Mouse (Mus musculus) heart, embryonic 16.5 days (tissue): ENCODE data around the gene Lrrc8b. TPM values are rescaled to one million over a fixed set of nuclear protein-coding genes. Genes with fewer than 3 reads are reported as not detected.

ENCODE experiments used
- ATAC-seq: fragments of 200-750 bp; cut with Nextera tagmentation; replicated peaks from 2 replicates; pipeline ENCODE4 v1.8.0; 2017; ENCODE audit warnings: moderate number of reproducible peaks; ENCODE audit not compliant: insufficient read depth, low FRiP score; ENCODE audit errors: extremely low read depth
- H3K27ac ChIP-seq: fragments of 300-500 bp; sonication (generic); 2 replicates; pipeline ENCODE4 v1.5.1; 2014; ENCODE audit warnings: mild to moderate bottlenecking, low read length, control low read depth, moderate library complexity
- H3K27me3 ChIP-seq: fragments of 300-500 bp; sonication (generic); 2 replicates; pipeline ENCODE4 v1.6.1; 2014; ENCODE audit warnings: low read length, mixed read lengths; ENCODE audit not compliant: control insufficient read depth, insufficient read depth
- H3K36me3 ChIP-seq: fragments of 300-500 bp; sonication (generic); 2 replicates; pipeline ENCODE4 v1.6.1; 2014; ENCODE audit not compliant: control insufficient read depth, insufficient read depth
- H3K4me1 ChIP-seq: fragments of 300-500 bp; sonication (generic); 2 replicates; pipeline ENCODE4 v1.6.1; 2014; ENCODE audit warnings: low read length, mixed read lengths; ENCODE audit not compliant: control insufficient read depth, insufficient read depth
- H3K4me2 ChIP-seq: fragments of 300-500 bp; sonication (generic); 2 replicates; pipeline ENCODE4 v1.6.1; 2014; ENCODE audit warnings: low read depth, mild to moderate bottlenecking, control low read depth, low read length
- H3K4me3 ChIP-seq: fragments of 300-500 bp; sonication (generic); 2 replicates; pipeline ENCODE4 v1.5.1; 2014; ENCODE audit warnings: mild to moderate bottlenecking, control low read depth, low read length
- H3K9ac ChIP-seq: fragments of 300-500 bp; sonication (generic); 2 replicates; pipeline ENCODE4 v1.6.1; 2014; ENCODE audit warnings: low read length, control low read depth
- H3K9me3 ChIP-seq: fragments of 300-500 bp; sonication (generic); replicated peaks from 2 replicates; pipeline ENCODE4 v1.6.1; 2016; ENCODE audit warnings: low read length; ENCODE audit not compliant: control insufficient read depth
- WGBS: fragments of 180-500 bp; shearing (Covaris S2); extraction: QIAGEN DNeasy Blood & Tissue Kit; methylation state at CpG from one replicate; pipeline ENCODE4 v1.1.7; 2014; 5-methylcytosine and 5-hydroxymethylcytosine counted together
- polyA plus RNA-seq: library from polyadenylated mRNA; unstranded; fragments of >200 nt; fragmentation: Nextera tagmentation; extraction: Ambion mirVana; gene quantifications from 2 replicates; pipeline ENCODE4 v1.2.1, GENCODE M21; 2015

The Lrrc8b gene
- polyA plus RNA-seq, 1 experiment from 2014 or later, result 3.2 TPM

GRCm38 (mm10) chr5:105484891-105485290 lies 69.3 kb downstream of the Lrrc8b start:
- H3K27ac ChIP-seq, result no peak overlapping the region
- no peaks in the 10 kb centered on the region for H3K4me1 ChIP-seq
- WGBS, result 92% methylated on average over 14 of the region's 14 CpGs

GRCm38 (mm10) chr5:105490211-105490610 lies 74.6 kb downstream of the Lrrc8b start:
- H3K4me1 ChIP-seq, result peaks cover 3% of the 10 kb centered on the region
- H3K4me3 ChIP-seq, result no peak overlapping the region
- no peak for ATAC-seq
- no peaks in the 10 kb centered on the region for H3K27me3 ChIP-seq
- WGBS, result 75% methylated on average over 5 of the region's 5 CpGs
- no peak overlapping the region for H3K9ac ChIP-seq
- no peaks in the 10 kb centered on the region for H3K9me3 ChIP-seq
- no peak overlapping the region for H3K27ac ChIP-seq
- H3K36me3 ChIP-seq, result 0 out of 2 replicates have a peak, but pooled peaks cover 2% of the 10 kb centered on the region
- no peak overlapping the region for H3K4me2 ChIP-seq

More at GRCm38 (mm10) chr5:105484891-105485290, 69.3 kb downstream of the Lrrc8b start:
- Histone ChIP-seq H3K36me3 (peaks cover 16% of the 10 kb centered on the region), H3K9me3 (no peaks in the 10 kb centered on the region), H3K9ac (no peak overlapping the region), H3K27me3 (no peaks in the 10 kb centered on the region), H3K4me3 (no peak overlapping the region), H3K4me2 (no peak overlapping the region)
- no peak for ATAC-seq

- WGBS, result 57% methylated on average over 4 of the region's 4 CpGs
- H3K27me3 ChIP-seq, result no peaks in the 10 kb centered on the region
- no peak overlapping the region for H3K9ac ChIP-seq
- H3K9me3 ChIP-seq, result no peaks in the 10 kb centered on the region
- H3K4me2 ChIP-seq, result no peak overlapping the region
- H3K4me3 ChIP-seq, result no peak overlapping the region
- H3K27ac ChIP-seq, result no peak overlapping the region
- H3K4me1 ChIP-seq, result peaks cover 7% of the 10 kb centered on the region
- H3K36me3 ChIP-seq, result no peaks in the 10 kb centered on the region
- ATAC-seq, result no peak
Measured at GRCm38 (mm10) chr5:105491389-105491788, 75.8 kb downstream of the Lrrc8b start.

- WGBS, result 43% methylated on average over 10 of the region's 10 CpGs
- ATAC-seq, result no peak
- H3K27me3 ChIP-seq, result no peaks in the 10 kb centered on the region
- no peaks in the 10 kb centered on the region for H3K36me3 ChIP-seq
- H3K4me2 ChIP-seq, result no peak overlapping the region
- H3K9me3 ChIP-seq, result no peaks in the 10 kb centered on the region
- no peak overlapping the region for H3K4me3 ChIP-seq
- no peak overlapping the region for H3K9ac ChIP-seq
- peaks cover 7% of the 10 kb centered on the region for H3K4me1 ChIP-seq
- H3K27ac ChIP-seq, result no peak overlapping the region
Measured at GRCm38 (mm10) chr5:105492367-105493246, 77.0 kb downstream of the Lrrc8b start.

- peaks cover 7% of the 10 kb centered on the region for H3K4me1 ChIP-seq
- ATAC-seq, result no peak
- H3K36me3 ChIP-seq, result no peaks in the 10 kb centered on the region
- H3K4me3 ChIP-seq, result no peak overlapping the region
- no peak overlapping the region for H3K4me2 ChIP-seq
- H3K27me3 ChIP-seq, result no peaks in the 10 kb centered on the region
- no peak overlapping the region for H3K9ac ChIP-seq
- H3K9me3 ChIP-seq, result no peaks in the 10 kb centered on the region
- WGBS, result 88% methylated on average over 7 of the region's 7 CpGs
- H3K27ac ChIP-seq, result no peak overlapping the region
Measured at GRCm38 (mm10) chr5:105493377-105493776, 77.8 kb downstream of the Lrrc8b start.

- peaks cover 7% of the 10 kb centered on the region for H3K4me1 ChIP-seq
- no peaks in the 10 kb centered on the region for H3K27me3 ChIP-seq
- H3K9me3 ChIP-seq, result no peaks in the 10 kb centered on the region
- no peak overlapping the region for H3K4me2 ChIP-seq
- H3K9ac ChIP-seq, result no peak overlapping the region
- ATAC-seq, result no peak
- WGBS, result 62% methylated on average over 10 of the region's 10 CpGs
- no peak overlapping the region for H3K27ac ChIP-seq
- H3K4me3 ChIP-seq, result no peak overlapping the region
- H3K36me3 ChIP-seq, result no peaks in the 10 kb centered on the region
Measured at GRCm38 (mm10) chr5:105494246-105494917, 78.8 kb downstream of the Lrrc8b start.

- Histone ChIP-seq H3K27me3 (no peaks in the 10 kb centered on the region), H3K4me1 (peaks cover 7% of the 10 kb centered on the region), H3K36me3 (no peaks in the 10 kb centered on the region), H3K9me3 (no peaks in the 10 kb centered on the region), H3K4me2 (peak overlapping the region; percentile 78), H3K27ac (no peak overlapping the region), H3K4me3 (peak overlapping the region; percentile 46), H3K9ac (peak overlapping the region; percentile 61)
- 8% methylated on average over 24 of the region's 24 CpGs for WGBS
- ATAC-seq, result peak; percentile 81
Measured at GRCm38 (mm10) chr5:105494918-105495901, 79.6 kb downstream of the Lrrc8b start.

GRCm38 (mm10) chr5:105496133-105496532 lies 80.6 kb downstream of the Lrrc8b start:
- H3K27me3 ChIP-seq, result no peaks in the 10 kb centered on the region
- H3K9ac ChIP-seq, result no peak overlapping the region
- no peaks in the 10 kb centered on the region for H3K9me3 ChIP-seq
- no peak overlapping the region for H3K4me2 ChIP-seq
- H3K27ac ChIP-seq, result no peak overlapping the region
- ATAC-seq, result no peak
- H3K4me3 ChIP-seq, result no peak overlapping the region
- peaks cover 7% of the 10 kb centered on the region for H3K4me1 ChIP-seq
- 89% methylated on average over 4 of the region's 4 CpGs for WGBS
- no peaks in the 10 kb centered on the region for H3K36me3 ChIP-seq
